Mouse (Mus musculus): ENCODE data around the gene Slc5a11. TPM values are rescaled to one million over a fixed set of nuclear protein-coding genes. Genes with fewer than 3 reads are reported as not detected.

Slc5a11 gene
- polyA plus RNA-seq, 1 experiment, result 107 TPM

DNA sequence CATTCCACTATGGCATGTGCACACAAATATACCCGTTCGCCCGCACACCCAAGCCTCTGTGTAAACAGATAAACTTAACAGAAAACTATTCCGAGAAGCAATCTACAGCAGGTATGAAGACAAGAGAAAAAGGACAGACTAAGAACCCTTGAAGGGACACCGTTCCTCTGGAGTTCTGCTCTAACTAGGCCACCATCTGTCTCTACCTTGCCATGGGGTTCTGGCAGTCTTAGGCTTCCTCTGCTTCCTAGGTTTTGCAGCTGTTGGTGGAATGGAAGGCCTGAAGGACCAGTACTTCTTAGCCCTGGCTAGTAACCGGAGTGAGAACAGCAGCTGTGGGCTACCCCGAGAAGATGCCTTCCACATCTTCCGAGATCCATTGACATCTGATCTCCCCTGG is 43.5 kb downstream of the Slc5a11 start:
- 83% methylated on average over 8 of the region's 8 CpGs for WGBS
- H3K36me3 ChIP-seq (ENCODE audit: control insufficient read depth, insufficient read depth, low read length), result no peaks in the 10 kb centered on the region
- no peak for DNase-seq
- H3K4me1 ChIP-seq (ENCODE audit: control insufficient read depth, insufficient read depth, low read length), result no peaks in the 10 kb centered on the region
- no peaks in the 10 kb centered on the region for H3K27me3 ChIP-seq (replicated peaks; ENCODE audit: control insufficient read depth, insufficient read depth, low read length)
- no peak overlapping the region for H3K4me3 ChIP-seq (ENCODE audit: insufficient read depth, low read depth, low read length)
- no peak overlapping the region for H3K27ac ChIP-seq (ENCODE audit: insufficient read depth, low read depth, low read length)
- TF ChIP-seq POLR2A (IDR thresholded peaks at IDR 0.05; ENCODE audit: low read depth, low read length), result no peak
- no peak for TF ChIP-seq CTCF (conservative IDR thresholded peaks at IDR 0.05; ENCODE audit: insufficient read depth, insufficient read length, low read depth, low read length)

DNA sequence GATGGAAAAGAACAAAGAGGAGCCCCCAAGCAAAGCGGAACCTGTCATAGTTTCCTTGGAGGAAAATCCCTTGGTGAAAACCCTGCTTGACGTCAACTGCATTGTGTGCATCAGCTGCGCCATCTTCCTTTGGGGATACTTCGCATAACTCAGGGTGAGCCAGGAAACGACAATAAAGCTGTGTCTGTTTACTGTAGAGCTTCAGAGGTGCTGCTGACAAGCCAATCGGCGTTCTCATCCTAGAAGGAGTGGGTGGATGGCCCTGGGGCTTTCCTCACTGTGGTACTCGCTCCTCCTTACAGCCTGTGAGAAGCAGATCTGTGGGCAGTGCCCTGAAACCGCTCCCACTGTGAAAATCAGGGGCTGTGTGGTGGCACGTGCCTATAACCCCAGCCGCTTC is 58.5 kb downstream of the Slc5a11 start:
- Histone ChIP-seq H3K4me1 (ENCODE audit: control insufficient read depth, insufficient read depth, low read length) (no peaks in the 10 kb centered on the region), H3K4me3 (ENCODE audit: insufficient read depth, low read depth, low read length) (no peak overlapping the region), H3K36me3 (ENCODE audit: control insufficient read depth, insufficient read depth, low read length) (no peaks in the 10 kb centered on the region), H3K27me3 (replicated peaks; ENCODE audit: control insufficient read depth, insufficient read depth, low read length) (no peaks in the 10 kb centered on the region), H3K27ac (ENCODE audit: insufficient read depth, low read depth, low read length) (no peak overlapping the region)
- WGBS, result 70% methylated on average over 11 of the region's 11 CpGs
- TF ChIP-seq CTCF (conservative IDR thresholded peaks at IDR 0.05; ENCODE audit: insufficient read depth, insufficient read length, low read depth, low read length) (no peak), POLR2A (IDR thresholded peaks at IDR 0.05; ENCODE audit: low read depth, low read length) (no peak)
- DNase-seq, result no peak

DNA sequence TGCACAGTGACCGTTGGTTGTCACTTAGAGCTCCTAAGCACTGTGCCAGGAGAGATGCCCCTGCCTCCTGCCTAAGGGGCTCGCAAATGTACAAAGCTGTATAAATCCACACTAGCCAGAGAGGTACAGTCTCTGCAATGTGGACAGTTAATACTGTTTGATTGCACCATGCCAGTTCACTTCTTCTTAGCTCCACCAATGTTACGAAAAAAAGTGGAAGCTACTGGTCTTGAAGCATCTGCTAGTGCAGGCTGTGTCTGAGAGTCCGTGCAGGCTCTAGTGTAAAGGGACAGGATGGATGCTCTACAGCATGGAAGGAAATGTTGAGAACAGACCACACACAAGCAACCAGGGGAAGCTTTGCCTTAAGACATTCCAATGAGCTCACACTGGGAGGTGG is 62.0 kb downstream of the Slc5a11 start:
- DNase-seq, result no peak
- 91% methylated on average over 4 of the region's 4 CpGs for WGBS
- Histone ChIP-seq H3K4me3 (ENCODE audit: insufficient read depth, low read depth, low read length) (no peak overlapping the region), H3K27me3 (replicated peaks; ENCODE audit: control insufficient read depth, insufficient read depth, low read length) (no peaks in the 10 kb centered on the region), H3K4me1 (ENCODE audit: control insufficient read depth, insufficient read depth, low read length) (peaks cover 11% of the 10 kb centered on the region; the same call in 1 of the 2 replicates), H3K27ac (ENCODE audit: insufficient read depth, low read depth, low read length) (no peak overlapping the region), H3K36me3 (ENCODE audit: control insufficient read depth, insufficient read depth, low read length) (peaks cover 2% of the 10 kb centered on the region; the same call in 1 of the 2 replicates)
- TF ChIP-seq POLR2A (IDR thresholded peaks at IDR 0.05; ENCODE audit: low read depth, low read length) (no peak), CTCF (conservative IDR thresholded peaks at IDR 0.05; ENCODE audit: insufficient read depth, insufficient read length, low read depth, low read length) (no peak)

DNA sequence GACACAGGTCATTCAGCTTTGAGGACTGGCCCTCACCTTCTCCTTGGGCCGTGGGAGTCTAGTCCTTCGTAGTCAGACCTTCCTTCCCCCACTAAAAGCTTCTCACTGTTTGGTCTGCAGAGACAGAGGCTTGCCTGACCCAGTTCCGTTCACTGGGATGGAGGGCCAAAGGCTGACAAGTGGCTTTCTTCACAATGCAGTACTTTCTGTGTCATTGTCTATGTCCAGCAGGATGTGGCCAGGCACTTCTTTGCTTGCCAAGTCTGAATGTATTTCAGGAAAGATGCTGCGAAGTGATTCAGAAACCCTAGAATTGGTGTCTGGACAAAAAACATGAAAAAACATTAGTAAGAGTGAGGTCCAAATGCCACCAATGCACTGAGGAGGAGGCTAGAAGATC is 65.2 kb downstream of the Slc5a11 start:
- no peaks in the 10 kb centered on the region for H3K27me3 ChIP-seq (replicated peaks; ENCODE audit: control insufficient read depth, insufficient read depth, low read length)
- H3K27ac ChIP-seq (ENCODE audit: insufficient read depth, low read depth, low read length), result no peak overlapping the region
- H3K4me3 ChIP-seq (ENCODE audit: insufficient read depth, low read depth, low read length), result no peak overlapping the region
- WGBS, result 56% methylated on average over 4 of the region's 4 CpGs
- H3K4me1 ChIP-seq (ENCODE audit: control insufficient read depth, insufficient read depth, low read length), result peaks cover 11% of the 10 kb centered on the region; the same call in 1 of the 2 replicates
- TF ChIP-seq CTCF (conservative IDR thresholded peaks at IDR 0.05; ENCODE audit: insufficient read depth, insufficient read length, low read depth, low read length) (no peak), POLR2A (IDR thresholded peaks at IDR 0.05; ENCODE audit: low read depth, low read length) (no peak)
- no peak for DNase-seq
- peaks cover 2% of the 10 kb centered on the region; the same call in 1 of the 2 replicates for H3K36me3 ChIP-seq (ENCODE audit: control insufficient read depth, insufficient read depth, low read length)

DNA sequence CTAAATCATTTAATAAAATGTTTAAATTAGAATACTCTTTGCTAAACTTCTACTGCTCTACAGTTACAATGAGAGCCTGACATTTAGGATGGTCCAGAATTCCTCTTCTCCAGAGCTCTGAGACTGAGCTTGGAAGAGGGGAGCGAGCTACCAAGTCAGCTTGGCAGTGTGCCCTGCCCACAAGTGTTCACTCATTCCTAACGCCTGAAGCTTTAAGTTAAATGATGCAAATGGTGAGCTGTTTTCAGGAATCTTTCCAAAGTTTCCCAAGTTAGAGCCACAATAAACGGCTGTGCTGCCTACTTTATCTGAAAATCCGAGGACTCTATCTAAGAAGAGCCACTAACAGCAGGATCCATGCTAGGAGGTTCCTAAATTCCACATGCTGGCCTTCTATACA is 69.2 kb downstream of the Slc5a11 start:
- WGBS, result 69% methylated on average over 4 of the region's 4 CpGs
- peaks cover 2% of the 10 kb centered on the region; the same call in 1 of the 2 replicates for H3K36me3 ChIP-seq (ENCODE audit: control insufficient read depth, insufficient read depth, low read length)
- no peak for TF ChIP-seq POLR2A (IDR thresholded peaks at IDR 0.05; ENCODE audit: low read depth, low read length)
- no peak for TF ChIP-seq CTCF (conservative IDR thresholded peaks at IDR 0.05; ENCODE audit: insufficient read depth, insufficient read length, low read depth, low read length)

DNA sequence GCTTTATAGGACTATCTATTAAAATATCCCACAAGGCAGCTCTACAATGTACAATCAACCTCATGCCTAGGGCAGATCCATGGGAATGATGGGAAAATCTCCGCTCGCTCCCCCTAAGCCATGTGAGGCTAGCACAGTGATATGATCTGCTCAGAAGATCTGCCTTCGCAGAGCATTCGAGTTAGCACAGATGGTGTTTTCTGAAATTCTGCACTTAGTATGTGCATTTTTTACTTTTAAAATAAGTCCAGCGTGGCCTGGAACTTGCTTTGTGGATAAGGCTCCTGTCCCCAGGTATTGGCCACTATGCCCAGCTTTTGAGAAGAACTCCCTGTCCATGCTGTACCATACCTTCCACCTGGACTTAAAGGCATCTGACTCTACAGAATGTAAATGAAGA is 71.3 kb downstream of the Slc5a11 start:
- Histone ChIP-seq H3K36me3 (ENCODE audit: control insufficient read depth, insufficient read depth, low read length) (no peaks in the 10 kb centered on the region; the same call in 1 of the 2 replicates), H3K4me1 (ENCODE audit: control insufficient read depth, insufficient read depth, low read length) (no peaks in the 10 kb centered on the region), H3K27ac (ENCODE audit: insufficient read depth, low read depth, low read length) (no peak overlapping the region), H3K4me3 (ENCODE audit: insufficient read depth, low read depth, low read length) (no peak overlapping the region), H3K27me3 (replicated peaks; ENCODE audit: control insufficient read depth, insufficient read depth, low read length) (no peaks in the 10 kb centered on the region)
- WGBS, result 98% methylated on average over 5 of the region's 5 CpGs
- no peak for TF ChIP-seq POLR2A (IDR thresholded peaks at IDR 0.05; ENCODE audit: low read depth, low read length)
- no peak for TF ChIP-seq CTCF (conservative IDR thresholded peaks at IDR 0.05; ENCODE audit: insufficient read depth, insufficient read length, low read depth, low read length)
- no peak for DNase-seq

More for the DNA sequence above, 69.2 kb downstream of the Slc5a11 start:
- DNase-seq, result no peak
- Histone ChIP-seq H3K27ac (ENCODE audit: insufficient read depth, low read depth, low read length) (no peak overlapping the region), H3K4me1 (ENCODE audit: control insufficient read depth, insufficient read depth, low read length) (peaks cover 6% of the 10 kb centered on the region; the same call in 1 of the 2 replicates), H3K4me3 (ENCODE audit: insufficient read depth, low read depth, low read length) (no peak overlapping the region), H3K27me3 (replicated peaks; ENCODE audit: control insufficient read depth, insufficient read depth, low read length) (no peaks in the 10 kb centered on the region)

DNA sequence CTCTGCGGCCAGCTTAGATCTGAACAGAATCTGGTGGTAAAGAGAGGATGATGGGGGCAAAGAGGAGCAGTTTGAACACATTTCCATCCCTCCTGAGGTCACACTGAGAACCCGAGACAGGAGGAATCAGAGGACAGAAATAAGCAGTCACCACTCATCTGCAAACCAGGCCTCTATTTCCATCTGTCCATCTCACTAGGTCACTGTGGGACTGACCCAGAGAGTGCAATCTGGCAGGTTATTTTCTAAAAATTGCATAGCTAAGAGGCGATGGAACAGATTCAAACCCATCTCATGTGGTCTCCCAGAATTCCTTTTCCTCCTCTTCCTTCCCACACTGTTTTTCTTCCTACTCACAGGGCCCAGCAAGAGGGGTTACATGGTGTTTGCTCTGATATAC is 73.3 kb downstream of the Slc5a11 start:
- H3K4me3 ChIP-seq (ENCODE audit: insufficient read depth, low read depth, low read length), result no peak overlapping the region
- 93% methylated on average over 3 of the region's 3 CpGs for WGBS
- H3K4me1 ChIP-seq (ENCODE audit: control insufficient read depth, insufficient read depth, low read length), result no peaks in the 10 kb centered on the region
- no peak for DNase-seq
- H3K27ac ChIP-seq (ENCODE audit: insufficient read depth, low read depth, low read length), result no peak overlapping the region
- H3K27me3 ChIP-seq (replicated peaks; ENCODE audit: control insufficient read depth, insufficient read depth, low read length), result no peaks in the 10 kb centered on the region
- no peaks in the 10 kb centered on the region; the same call in 1 of the 2 replicates for H3K36me3 ChIP-seq (ENCODE audit: control insufficient read depth, insufficient read depth, low read length)
- TF ChIP-seq POLR2A (IDR thresholded peaks at IDR 0.05; ENCODE audit: low read depth, low read length), result no peak
- no peak for TF ChIP-seq CTCF (conservative IDR thresholded peaks at IDR 0.05; ENCODE audit: insufficient read depth, insufficient read length, low read depth, low read length)
